In the genomic region with DNA sequence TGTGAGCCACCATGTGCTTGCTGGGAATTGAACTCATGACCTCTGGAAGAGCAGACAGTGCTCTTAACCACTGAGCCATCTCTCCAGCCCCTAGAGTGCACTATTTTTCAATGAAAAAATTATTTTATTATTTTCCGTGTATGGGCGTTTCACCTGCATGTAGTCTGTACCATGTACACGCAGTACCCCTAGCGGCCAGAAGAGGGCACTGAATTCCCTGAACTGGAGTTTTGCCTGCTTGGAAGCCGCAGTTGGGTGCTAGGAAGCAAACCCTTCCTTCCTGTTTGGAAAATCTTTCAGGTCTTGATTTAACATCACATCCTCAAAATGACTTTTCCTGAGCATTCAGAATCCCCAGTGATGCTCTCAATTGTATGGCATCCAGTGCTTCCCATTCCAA, we compare ENCODE assay signal across 9 mouse cellular contexts. TPM values are rescaled to one million over a fixed set of nuclear protein-coding genes. Genes with fewer than 3 reads are reported as not detected.
DNase-seq lines count a peak whose midpoint lies in the region; ATAC-seq and TF ChIP-seq lines count a peak whose summit lies in the region.
"Had no signal": no experiment of that assay in that cellular context is flagged by ENCODE, and none has a peak within 500 bp of the region (broad histone marks: within the 10 kb centered on the region; RNA-seq: fewer than 3 reads in every experiment).

No protein-coding gene starts in this region.

- no peaks in the 10 kb centered on the region for H3K36me3 ChIP-seq in kidney, embryonic 15.5 days

- ATAC-seq in kidney, embryonic 15.5 days (replicated peaks; ENCODE audit: low FRiP score) = no peak

- no peak overlapping the region for H3K27ac ChIP-seq in kidney, embryonic 15.5 days
- H3K27ac ChIP-seq in embryonic fibroblast, embryonic 13.5 days (ENCODE audit: insufficient read depth, low read length) = no peak overlapping the region
- H3K27ac ChIP-seq: macrophage had no signal

- TF ChIP-seq CTCF in embryonic fibroblast, embryonic 13.5 days (IDR thresholded peaks at IDR 0.05; ENCODE audit: borderline replicate concordance, insufficient read depth, low read length) = peak; percentile 50; the same call in 1 of the 2 replicates
- peak; percentile 85 for TF ChIP-seq CTCF in lung, adult 2 months (IDR thresholded peaks at IDR 0.05; ENCODE audit: insufficient read depth, low read length)

- no peak for TF ChIP-seq POLR2A in embryonic fibroblast, embryonic 13.5 days (IDR thresholded peaks at IDR 0.05; ENCODE audit: low read depth, low read length)
- TF ChIP-seq POLR2A in lung, adult 2 months (IDR thresholded peaks at IDR 0.05; ENCODE audit: borderline replicate concordance, extremely low read depth, low read depth, low read length) = no peak

- no peak overlapping the region for H3K9ac ChIP-seq in kidney, embryonic 15.5 days

- WGBS in kidney, embryonic 15.5 days = 17% methylated on average over 5 of the region's 5 CpGs
- WGBS in lung, adult 2 months = 15% methylated on average over 5 of the region's 5 CpGs

- DNase-seq in kidney, adult 11 months = peak; percentile 40
- DNase-seq in CD8-positive naive resting alpha-beta T cell, adult 2 months (ENCODE audit: low read depth in 2 of 2, low spot score in 2 of 2) = peak; percentile 50 to 67
- peak; percentile 53 for DNase-seq in adrenal gland, postnatal 10 days
- peak; percentile 62 for DNase-seq in lung, adult 2 months
- DNase-seq in spleen, postnatal 36 days (ENCODE audit: low spot score in 2 of 2) = peak; percentile 26 to 38
- DNase-seq in left cerebral cortex, adult 8-10 months (ENCODE audit: low spot score in 2 of 2) = no peak

- H3K4me3 ChIP-seq in kidney, embryonic 15.5 days (replicated peaks) = no peak overlapping the region
- H3K4me3 ChIP-seq in embryonic fibroblast, embryonic 13.5 days (ENCODE audit: insufficient read depth, low read length) = no peak overlapping the region
- no peak overlapping the region for H3K4me3 ChIP-seq in lung, adult 2 months (replicated peaks; ENCODE audit: extremely low read depth, low read depth, low read length)

- H3K4me1 ChIP-seq in kidney, embryonic 15.5 days = no peaks in the 10 kb centered on the region
- H3K4me1 ChIP-seq in embryonic fibroblast, embryonic 13.5 days (ENCODE audit: control insufficient read depth, insufficient read depth, low read length) = 0 out of 2 replicates have a peak, but pooled peaks cover 4% of the 10 kb centered on the region
- no peaks in the 10 kb centered on the region for H3K4me1 ChIP-seq in lung, adult 2 months (ENCODE audit: control insufficient read depth, insufficient read depth, low read length)

- no peaks in the 10 kb centered on the region for H3K27me3 ChIP-seq in kidney, embryonic 15.5 days

- H3K9me3 ChIP-seq in kidney, embryonic 15.5 days (replicated peaks) = 0 out of 2 replicates have a peak, but pooled peaks cover 2% of the 10 kb centered on the region

- H3K4me2 ChIP-seq in kidney, embryonic 15.5 days = no peak overlapping the region

RNA-seq across cellular contexts. Expression of a gene that starts 10.9 kb away (rescaled TPM):
- 55.1 and 56.3 TPM in 2 replicates for polyA plus RNA-seq in kidney, embryonic 15.5 days (2015; fragmentation: Nextera tagmentation; extraction: Ambion mirVana)
- 100 to 1,000 TPM; 109 to 115 TPM for total RNA-seq in adrenal gland, postnatal 10 days (2021)
- 272 and 280 TPM in 2 replicates for polyA plus RNA-seq in embryonic fibroblast, embryonic 13.5 days (2011; ENCODE audit: insufficient read length, low read depth, missing spikeins)
- 18.7 and 32.0 TPM in 2 replicates for polyA plus RNA-seq in lung, adult 2 months (2012; rRNA removed)
- 100 to 1,000 TPM; 114 to 121 (median 120) TPM for total RNA-seq in left cerebral cortex, adult 8-10 months (2022)

RNA-seq across cellular contexts. Expression of a gene that starts 47.3 kb away (rescaled TPM):
- 5.5 and 5.8 TPM in 2 replicates for polyA plus RNA-seq in kidney, embryonic 15.5 days (2015; fragmentation: Nextera tagmentation; extraction: Ambion mirVana)
- 10 to 100 TPM; 20.9 to 25.4 TPM for total RNA-seq in adrenal gland, postnatal 10 days (2021)
- polyA plus RNA-seq in embryonic fibroblast, embryonic 13.5 days (2011; ENCODE audit: insufficient read length, low read depth, missing spikeins) = 12.1 and 13.6 TPM in 2 replicates
- 55.8 and 85.1 TPM in 2 replicates for polyA plus RNA-seq in lung, adult 2 months (2012; rRNA removed)
- 10 to 100 TPM; 54.8 to 63.2 (median 59.6) TPM for total RNA-seq in left cerebral cortex, adult 8-10 months (2022)

Comparison
In these comparisons a context has a peak if more than half of its experiments do, and no peak if none do; other contexts are left out.
1. DNase-seq: peak in kidney, adult 11 months (single experiment), CD8-positive naive resting alpha-beta T cell, adult 2 months (2 of 2), adrenal gland, postnatal 10 days (single experiment), lung, adult 2 months (single experiment) and spleen, postnatal 36 days (2 of 2); none in left cerebral cortex, adult 8-10 months (0 of 2).